Mouse (Mus musculus) midbrain, embryonic 10.5 days (tissue): ENCODE results near the gene Mcl1. TPM values are rescaled to one million over a fixed set of nuclear protein-coding genes. Genes with fewer than 3 reads are reported as not detected.
A peak's percentile ranks its signal among the peaks of the same experiment; 100 is the strongest.

Experiments used
- DNase-seq: peaks from one replicate; pipeline ENCODE4 v3.0.0-alpha.2; 2017; ENCODE audit warnings: low spot score
- H3K27ac ChIP-seq: fragments of 300-500 bp; sonication (generic); replicated peaks from 2 replicates; pipeline ENCODE4 v1.5.1; 2016; ENCODE audit warnings: mild to moderate bottlenecking
- H3K27me3 ChIP-seq: fragments of 300-500 bp; sonication (generic); 2 replicates; pipeline ENCODE4 v1.6.1; 2016; ENCODE audit warnings: low read depth, mild to moderate bottlenecking; ENCODE audit not compliant: poor library complexity, severe bottlenecking
- H3K36me3 ChIP-seq: fragments of 300-500 bp; sonication (generic); 2 replicates; pipeline ENCODE4 v1.6.1; 2016; ENCODE audit warnings: mild to moderate bottlenecking, moderate library complexity
- H3K4me1 ChIP-seq: fragments of 300-500 bp; sonication (generic); 2 replicates; pipeline ENCODE4 v1.6.1; 2016
- H3K4me3 ChIP-seq: fragments of 300-500 bp; sonication (generic); 2 replicates; pipeline ENCODE4 v1.5.1; 2016; ENCODE audit warnings: mild to moderate bottlenecking, moderate library complexity
- H3K9me3 ChIP-seq: fragments of 300-500 bp; sonication (generic); replicated peaks from 2 replicates; pipeline ENCODE4 v1.6.1; 2016; ENCODE audit warnings: mild to moderate bottlenecking
- WGBS: fragments of 180-500 bp; shearing (Covaris S2); methylation state at CpG from one replicate; pipeline ENCODE4 v1.1.7; 2016; 5-methylcytosine and 5-hydroxymethylcytosine counted together
- polyA plus RNA-seq: library from polyadenylated mRNA; unstranded; fragments of >200 nt; fragmentation: Nextera tagmentation; extraction: Ambion mirVana; gene quantifications from 2 replicates; pipeline ENCODE4 v1.2.1, GENCODE M21; 2016

Gene Mcl1
- polyA plus RNA-seq, 1 experiment from 2014 or later = 41.9 TPM

DNA sequence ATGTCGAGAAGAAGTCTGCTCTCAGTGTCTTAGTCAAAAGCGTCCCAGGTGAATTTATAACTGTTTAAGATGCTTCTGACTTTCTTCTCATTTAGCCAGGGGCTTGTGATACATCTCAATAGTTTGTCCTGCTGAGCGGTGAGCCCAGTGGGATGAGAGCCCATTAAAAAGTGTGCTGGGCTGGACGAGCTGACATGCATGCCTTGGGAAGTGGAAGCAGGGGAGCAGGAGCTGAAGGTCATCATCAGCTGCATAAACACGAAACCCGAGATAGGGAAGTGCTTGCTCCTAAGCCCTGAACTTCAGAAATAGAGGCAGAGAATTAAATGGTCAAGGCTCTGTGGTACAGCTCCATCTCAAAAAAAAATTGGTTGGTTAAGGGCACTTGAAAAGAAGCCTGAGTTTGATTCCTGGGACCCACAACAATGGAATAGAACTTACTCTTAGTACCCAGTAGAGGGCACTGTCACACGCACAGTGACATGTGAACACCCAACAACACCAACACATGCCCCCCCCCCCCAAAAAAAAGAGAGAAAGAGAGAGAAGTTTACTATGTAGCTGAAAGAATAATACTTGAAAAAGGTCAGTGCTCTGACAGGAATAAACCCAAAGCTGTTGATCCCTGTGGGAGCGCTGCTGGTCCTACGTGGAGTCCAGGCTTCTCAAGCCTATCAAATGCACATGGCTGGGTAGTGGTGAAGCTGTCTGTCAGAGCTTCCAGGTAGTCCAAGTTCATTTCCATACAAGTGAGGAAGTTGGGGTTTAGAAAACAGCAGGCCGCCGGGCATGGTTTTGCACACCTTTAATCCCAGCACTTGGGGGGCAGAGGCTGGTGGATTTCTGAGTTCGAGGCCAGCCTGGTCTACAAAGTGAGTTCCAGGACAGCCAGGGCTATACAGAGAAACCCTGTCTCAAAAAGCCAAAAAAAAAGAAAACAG lies 25.7 kb upstream of the Mcl1 start:
- H3K27me3 ChIP-seq = no peaks in the 10 kb centered on the region
- no peaks in the 10 kb centered on the region for H3K9me3 ChIP-seq
- no peaks in the 10 kb centered on the region for H3K4me1 ChIP-seq
- no peak overlapping the region for H3K27ac ChIP-seq
- no peak for DNase-seq
- H3K36me3 ChIP-seq = peaks cover 100% of the 10 kb centered on the region
- WGBS = 80% methylated on average over 12 of the region's 12 CpGs
- no peak overlapping the region for H3K4me3 ChIP-seq

- WGBS = 87% methylated on average over 4 of the region's 4 CpGs
- peaks cover 98% of the 10 kb centered on the region for H3K36me3 ChIP-seq
Observed at GRCm38 (mm10) chr3:95635636-95636035, 23.0 kb upstream of the Mcl1 start.

DNA sequence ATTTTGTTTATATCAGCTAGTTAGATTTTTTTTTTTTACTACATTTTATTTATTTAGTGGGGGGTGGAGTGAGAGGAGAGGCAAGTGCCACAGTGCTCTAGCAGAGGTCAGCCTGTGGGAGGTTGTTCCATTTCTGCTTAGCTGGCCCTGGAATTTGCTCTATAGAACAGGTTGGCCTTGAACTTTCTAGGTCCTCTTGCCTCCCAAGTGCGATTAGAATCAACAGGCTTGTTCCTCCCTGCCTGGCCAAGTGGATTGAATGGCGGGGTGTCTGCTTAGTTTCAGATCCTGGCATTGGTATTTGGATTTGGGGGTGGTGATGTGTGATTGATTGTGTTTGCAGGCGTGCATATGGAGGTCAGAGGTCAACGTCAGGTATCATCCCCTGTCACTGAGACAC lies 22.5 kb upstream of the Mcl1 start:
- H3K4me3 ChIP-seq = no peak overlapping the region
- H3K9me3 ChIP-seq = no peaks in the 10 kb centered on the region
- H3K4me1 ChIP-seq = no peaks in the 10 kb centered on the region
- no peak overlapping the region for H3K27ac ChIP-seq
- DNase-seq = no peak
- H3K27me3 ChIP-seq = no peaks in the 10 kb centered on the region
- H3K36me3 ChIP-seq = peaks cover 98% of the 10 kb centered on the region
- WGBS = 91% methylated on average over 4 of the region's 4 CpGs

More at GRCm38 (mm10) chr3:95635636-95636035, 23.0 kb upstream of the Mcl1 start:
- Histone ChIP-seq H3K27me3 (no peaks in the 10 kb centered on the region), H3K4me3 (no peak overlapping the region), H3K27ac (no peak overlapping the region), H3K9me3 (no peaks in the 10 kb centered on the region), H3K4me1 (no peaks in the 10 kb centered on the region)
- no peak for DNase-seq

DNA sequence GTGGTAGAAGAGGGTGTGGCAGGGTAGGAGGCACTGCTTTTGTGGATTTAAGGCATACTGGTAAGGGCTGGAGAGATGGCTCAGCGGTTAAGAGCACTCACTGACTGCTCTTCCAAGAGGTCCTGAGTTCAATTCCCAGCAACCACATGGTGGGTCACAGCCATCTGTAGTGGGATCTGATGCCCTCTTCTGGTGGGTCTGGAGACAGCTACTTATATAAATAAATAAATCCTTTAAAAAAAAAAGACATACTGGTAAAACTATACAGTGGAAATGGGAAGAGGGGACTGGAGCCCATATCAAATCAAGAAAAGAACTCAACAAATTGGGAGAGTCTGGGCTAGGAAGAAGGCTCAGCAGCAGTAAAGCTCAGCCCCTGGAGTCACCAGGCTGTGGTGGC lies 18.9 kb upstream of the Mcl1 start:
- 93% methylated on average over 1 of the region's 1 CpGs for WGBS
- Histone ChIP-seq H3K9me3 (no peaks in the 10 kb centered on the region), H3K4me3 (no peak overlapping the region), H3K36me3 (peaks cover 72% of the 10 kb centered on the region), H3K27ac (no peak overlapping the region), H3K27me3 (no peaks in the 10 kb centered on the region), H3K4me1 (no peaks in the 10 kb centered on the region)
- no peak for DNase-seq

GRCm38 (mm10) chr3:95643097-95643496 lies 15.5 kb upstream of the Mcl1 start:
- peaks cover 38% of the 10 kb centered on the region for H3K36me3 ChIP-seq
- no peaks in the 10 kb centered on the region for H3K27me3 ChIP-seq
- 91% methylated on average over 7 of the region's 7 CpGs for WGBS
- DNase-seq = no peak
- no peaks in the 10 kb centered on the region for H3K9me3 ChIP-seq
- no peaks in the 10 kb centered on the region for H3K4me1 ChIP-seq
- no peak overlapping the region for H3K27ac ChIP-seq
- H3K4me3 ChIP-seq = no peak overlapping the region

GRCm38 (mm10) chr3:95645313-95646235 lies 13.0 kb upstream of the Mcl1 start:
- Histone ChIP-seq H3K9me3 (no peaks in the 10 kb centered on the region), H3K4me1 (no peaks in the 10 kb centered on the region), H3K27me3 (no peaks in the 10 kb centered on the region), H3K36me3 (peaks cover 14% of the 10 kb centered on the region), H3K4me3 (no peak overlapping the region), H3K27ac (no peak overlapping the region)
- no peak for DNase-seq
- 66% methylated on average over 10 of the region's 10 CpGs for WGBS

DNA sequence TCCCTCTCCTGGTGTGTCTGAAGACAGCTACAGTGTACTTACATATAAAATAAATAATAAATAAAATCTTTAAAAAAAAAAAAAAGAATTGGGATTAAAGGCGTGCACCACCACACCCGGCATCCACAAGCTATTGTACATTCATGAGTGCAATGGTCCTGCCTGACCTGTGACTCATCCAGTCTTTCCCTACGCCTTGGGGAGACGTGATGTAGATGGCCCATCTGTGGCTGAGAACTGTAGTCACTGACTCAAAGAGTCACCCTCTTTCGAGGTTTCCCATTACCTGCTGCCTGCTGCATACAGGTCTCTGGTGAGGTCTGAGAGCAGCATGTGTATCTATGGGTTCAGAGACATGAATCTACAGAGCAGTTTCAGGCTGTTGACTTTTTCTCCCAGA lies 10.6 kb upstream of the Mcl1 start:
- Histone ChIP-seq H3K27ac (no peak overlapping the region), H3K4me3 (no peak overlapping the region), H3K4me1 (peaks cover 8% of the 10 kb centered on the region), H3K27me3 (no peaks in the 10 kb centered on the region), H3K36me3 (no peaks in the 10 kb centered on the region), H3K9me3 (no peaks in the 10 kb centered on the region)
- DNase-seq = no peak
- WGBS = 91% methylated on average over 5 of the region's 5 CpGs

- no peaks in the 10 kb centered on the region for H3K27me3 ChIP-seq
- H3K9me3 ChIP-seq = no peaks in the 10 kb centered on the region
- H3K36me3 ChIP-seq = no peaks in the 10 kb centered on the region
- no peak overlapping the region for H3K27ac ChIP-seq
- no peak overlapping the region for H3K4me3 ChIP-seq
- no peak for DNase-seq
- peaks cover 19% of the 10 kb centered on the region for H3K4me1 ChIP-seq
- WGBS = 81% methylated on average over 6 of the region's 6 CpGs
Observed at GRCm38 (mm10) chr3:95650276-95651032, 8.1 kb upstream of the Mcl1 start.

- WGBS = 91% methylated on average over 3 of the region's 3 CpGs
- Histone ChIP-seq H3K27ac (no peak overlapping the region), H3K36me3 (no peaks in the 10 kb centered on the region), H3K4me1 (peaks cover 19% of the 10 kb centered on the region), H3K4me3 (no peak overlapping the region), H3K9me3 (no peaks in the 10 kb centered on the region), H3K27me3 (no peaks in the 10 kb centered on the region)
- no peak for DNase-seq
Observed at GRCm38 (mm10) chr3:95651033-95651373, 7.6 kb upstream of the Mcl1 start.

DNA sequence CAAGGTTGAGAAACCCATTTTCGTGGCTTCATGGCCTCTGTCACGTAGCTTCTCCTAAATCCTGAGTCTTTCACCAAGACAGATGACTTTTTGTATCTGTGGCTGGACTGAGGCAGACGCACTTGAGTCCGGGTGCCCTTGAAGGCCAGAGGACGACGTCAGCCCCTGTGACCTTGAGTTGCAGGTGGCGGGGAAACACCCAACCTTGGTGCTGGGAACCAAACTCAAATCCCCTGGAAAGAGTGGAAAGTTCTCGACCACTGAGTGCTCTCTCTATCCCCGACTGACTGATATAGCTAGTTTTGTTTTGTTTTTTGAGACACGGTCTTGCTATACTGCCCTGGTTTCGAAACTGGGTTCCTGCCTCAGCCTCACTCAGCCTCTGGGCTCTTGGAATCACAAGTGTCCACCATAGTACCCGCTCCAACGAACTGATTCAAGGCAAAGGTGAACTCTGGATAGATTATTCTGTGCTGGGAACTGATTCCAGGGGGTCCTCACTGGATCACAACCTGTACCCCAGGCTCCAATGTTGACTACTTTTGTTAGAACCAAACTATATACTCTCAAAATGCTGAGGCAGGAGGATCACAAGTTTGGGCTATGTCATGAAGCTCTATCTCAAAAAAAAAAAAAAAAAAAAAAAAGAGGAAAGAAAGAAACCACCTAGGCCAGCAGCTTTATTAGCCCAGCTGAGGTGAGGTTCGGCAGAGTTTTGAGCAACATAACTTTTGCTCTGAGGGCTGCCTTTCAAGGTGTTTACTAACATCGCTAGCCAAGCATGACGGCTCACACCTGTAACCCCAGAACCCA lies 7.0 kb upstream of the Mcl1 start:
- DNase-seq = no peak
- H3K27me3 ChIP-seq = no peaks in the 10 kb centered on the region
- H3K4me1 ChIP-seq = peaks cover 19% of the 10 kb centered on the region
- no peaks in the 10 kb centered on the region for H3K9me3 ChIP-seq
- no peaks in the 10 kb centered on the region for H3K36me3 ChIP-seq
- H3K4me3 ChIP-seq = no peak overlapping the region
- H3K27ac ChIP-seq = 0 out of 2 replicates have a peak overlapping the region, but pooled peaks have one; percentile 0
- 89% methylated on average over 16 of the region's 16 CpGs for WGBS

GRCm38 (mm10) chr3:95652204-95652811 lies 6.3 kb upstream of the Mcl1 start:
- Histone ChIP-seq H3K9me3 (no peaks in the 10 kb centered on the region), H3K4me3 (no peak overlapping the region), H3K27ac (0 out of 2 replicates have a peak overlapping the region, but pooled peaks have one; percentile 0), H3K27me3 (no peaks in the 10 kb centered on the region), H3K36me3 (no peaks in the 10 kb centered on the region), H3K4me1 (peaks cover 19% of the 10 kb centered on the region)
- DNase-seq = no peak
- WGBS = 55% methylated on average over 7 of the region's 7 CpGs
